Mouse (Mus musculus): Measurements from ENCODE around the gene Gpr132. TPM values are rescaled to one million over a fixed set of nuclear protein-coding genes. Genes with fewer than 3 reads are reported as not detected.

Gpr132 gene
- polyA plus RNA-seq, 1 experiment: 0.02 TPM

- H3K79me2 ChIP-seq (ENCODE audit: control insufficient read depth, insufficient read depth): no peaks in the 10 kb centered on the region
- no peak overlapping the region for H3K4me2 ChIP-seq (ENCODE audit: low read depth)
- TF ChIP-seq TCF12 (IDR thresholded peaks at IDR 0.05; ENCODE audit: insufficient read depth, poor library complexity, severe bottlenecking): no peak
- TF ChIP-seq SRF (IDR thresholded peaks at IDR 0.05; ENCODE audit: control insufficient read depth, insufficient read length, low read depth): no peak
- no peaks in the 10 kb centered on the region for H3K27me3 ChIP-seq (ENCODE audit: control insufficient read depth, insufficient read depth, insufficient read length)
- no peaks in the 10 kb centered on the region for H3K36me3 ChIP-seq (ENCODE audit: control insufficient read depth, insufficient read depth)
- no peak overlapping the region for H3K4me3 ChIP-seq
- H3ac ChIP-seq (ENCODE audit: control insufficient read depth, insufficient read length): no peak overlapping the region
Observed at GRCm38 (mm10) chr12:112894969-112895368, 26.9 kb upstream of the Gpr132 start.

- no peak for TF ChIP-seq POLR2AphosphoS2 (IDR thresholded peaks at IDR 0.05; ENCODE audit: insufficient read length, low read depth)
- TF ChIP-seq TCF12 (IDR thresholded peaks at IDR 0.05; ENCODE audit: insufficient read depth, poor library complexity, severe bottlenecking): no peak
- no peak for TF ChIP-seq MAX (IDR thresholded peaks at IDR 0.05; ENCODE audit: low read depth)
- TF ChIP-seq TCF3 (IDR thresholded peaks at IDR 0.05; ENCODE audit: insufficient read length, low read depth): no peak
- no peak for TF ChIP-seq MYOD1 (IDR thresholded peaks at IDR 0.05; ENCODE audit: control insufficient read depth in 1 of 3, insufficient read length in 2 of 3, low read depth in 2 of 3)
- no peak for TF ChIP-seq E2F4 (IDR thresholded peaks at IDR 0.05; ENCODE audit: insufficient read depth)
- TF ChIP-seq USF1 (IDR thresholded peaks at IDR 0.05; ENCODE audit: low read depth): no peak
- no peak for TF ChIP-seq POLR2A (IDR thresholded peaks at IDR 0.05; ENCODE audit: insufficient read length, low read depth)
- TF ChIP-seq CEBPB (IDR thresholded peaks at IDR 0.05; ENCODE audit: insufficient read depth, poor library complexity, severe bottlenecking): no peak
- TF ChIP-seq SRF (IDR thresholded peaks at IDR 0.05; ENCODE audit: control insufficient read depth, insufficient read length, low read depth): no peak
- no peak for TF ChIP-seq REST (IDR thresholded peaks at IDR 0.05; ENCODE audit: insufficient read depth, insufficient read length)
- no peak for TF ChIP-seq MYOG (IDR thresholded peaks at IDR 0.05; ENCODE audit: control insufficient read depth in 1 of 3, insufficient read depth in 1 of 3, insufficient read length in 2 of 3, low read depth in 2 of 3)
- H3K27me3 ChIP-seq (ENCODE audit: control insufficient read depth, insufficient read depth, insufficient read length): no peaks in the 10 kb centered on the region
- no peaks in the 10 kb centered on the region for H3K79me2 ChIP-seq (ENCODE audit: control insufficient read depth, insufficient read depth)
- no peak overlapping the region for H3K4me2 ChIP-seq (ENCODE audit: low read depth)
- H3K36me3 ChIP-seq (ENCODE audit: control insufficient read depth, insufficient read depth): no peaks in the 10 kb centered on the region
- no peak overlapping the region for H3K4me3 ChIP-seq
- no peak overlapping the region for H3ac ChIP-seq (ENCODE audit: control insufficient read depth, insufficient read length)
Observed at GRCm38 (mm10) chr12:112894303-112894884, 26.4 kb upstream of the Gpr132 start.

GRCm38 (mm10) chr12:112885465-112885864 lies 17.4 kb upstream of the Gpr132 start:
- TF ChIP-seq TCF12 (IDR thresholded peaks at IDR 0.05; ENCODE audit: insufficient read depth, poor library complexity, severe bottlenecking) (no peak), E2F4 (IDR thresholded peaks at IDR 0.05; ENCODE audit: insufficient read depth) (no peak), CEBPB (IDR thresholded peaks at IDR 0.05; ENCODE audit: insufficient read depth, poor library complexity, severe bottlenecking) (no peak), POLR2AphosphoS2 (IDR thresholded peaks at IDR 0.05; ENCODE audit: insufficient read length, low read depth) (no peak), USF1 (IDR thresholded peaks at IDR 0.05; ENCODE audit: low read depth) (no peak), POLR2A (IDR thresholded peaks at IDR 0.05; ENCODE audit: insufficient read length, low read depth) (no peak), MYOD1 (IDR thresholded peaks at IDR 0.05; ENCODE audit: control insufficient read depth in 1 of 3, insufficient read length in 2 of 3, low read depth in 2 of 3) (no peak), MYOG (IDR thresholded peaks at IDR 0.05; ENCODE audit: control insufficient read depth in 1 of 3, insufficient read depth in 1 of 3, insufficient read length in 2 of 3, low read depth in 2 of 3) (no peak), MAX (IDR thresholded peaks at IDR 0.05; ENCODE audit: low read depth) (no peak), TCF3 (IDR thresholded peaks at IDR 0.05; ENCODE audit: insufficient read length, low read depth) (no peak)

GRCm38 (mm10) chr12:112881301-112881815 lies 13.3 kb upstream of the Gpr132 start:
- no peak overlapping the region for H3K4me3 ChIP-seq
- H3K27me3 ChIP-seq (ENCODE audit: control insufficient read depth, insufficient read depth, insufficient read length): no peaks in the 10 kb centered on the region
- H3K79me2 ChIP-seq (ENCODE audit: control insufficient read depth, insufficient read depth): no peaks in the 10 kb centered on the region
- no peaks in the 10 kb centered on the region for H3K36me3 ChIP-seq (ENCODE audit: control insufficient read depth, insufficient read depth)
- H3ac ChIP-seq (ENCODE audit: control insufficient read depth, insufficient read length): no peak overlapping the region
- TF ChIP-seq MAX (IDR thresholded peaks at IDR 0.05; ENCODE audit: low read depth): no peak
- TF ChIP-seq REST (IDR thresholded peaks at IDR 0.05; ENCODE audit: insufficient read depth, insufficient read length): no peak
- TF ChIP-seq MYOD1 (IDR thresholded peaks at IDR 0.05; ENCODE audit: control insufficient read depth in 1 of 3, insufficient read length in 2 of 3, low read depth in 2 of 3): no peak
- no peak overlapping the region for H3K4me2 ChIP-seq (ENCODE audit: low read depth)

More at GRCm38 (mm10) chr12:112885465-112885864, 17.4 kb upstream of the Gpr132 start:
- no peaks in the 10 kb centered on the region for H3K36me3 ChIP-seq (ENCODE audit: control insufficient read depth, insufficient read depth)
- no peaks in the 10 kb centered on the region for H3K27me3 ChIP-seq (ENCODE audit: control insufficient read depth, insufficient read depth, insufficient read length)
- H3ac ChIP-seq (ENCODE audit: control insufficient read depth, insufficient read length): no peak overlapping the region
- H3K4me2 ChIP-seq (ENCODE audit: low read depth): no peak overlapping the region
- no peaks in the 10 kb centered on the region for H3K79me2 ChIP-seq (ENCODE audit: control insufficient read depth, insufficient read depth)
- no peak overlapping the region for H3K4me3 ChIP-seq

- Histone ChIP-seq H3K79me2 (ENCODE audit: control insufficient read depth, insufficient read depth) (no peaks in the 10 kb centered on the region), H3K27me3 (ENCODE audit: control insufficient read depth, insufficient read depth, insufficient read length) (no peaks in the 10 kb centered on the region), H3ac (ENCODE audit: control insufficient read depth, insufficient read length) (no peak overlapping the region), H3K36me3 (ENCODE audit: control insufficient read depth, insufficient read depth) (no peaks in the 10 kb centered on the region), H3K4me2 (ENCODE audit: low read depth) (no peak overlapping the region), H3K4me3 (no peak overlapping the region)
- TF ChIP-seq USF1 (IDR thresholded peaks at IDR 0.05; ENCODE audit: low read depth): no peak
- no peak for TF ChIP-seq E2F4 (IDR thresholded peaks at IDR 0.05; ENCODE audit: insufficient read depth)
- TF ChIP-seq POLR2A (IDR thresholded peaks at IDR 0.05; ENCODE audit: insufficient read length, low read depth): no peak
- no peak for TF ChIP-seq POLR2AphosphoS2 (IDR thresholded peaks at IDR 0.05; ENCODE audit: insufficient read length, low read depth)
- no peak for TF ChIP-seq TCF3 (IDR thresholded peaks at IDR 0.05; ENCODE audit: insufficient read length, low read depth)
- TF ChIP-seq MAX (IDR thresholded peaks at IDR 0.05; ENCODE audit: low read depth): no peak
- no peak for TF ChIP-seq TCF12 (IDR thresholded peaks at IDR 0.05; ENCODE audit: insufficient read depth, poor library complexity, severe bottlenecking)
- no peak for TF ChIP-seq CEBPB (IDR thresholded peaks at IDR 0.05; ENCODE audit: insufficient read depth, poor library complexity, severe bottlenecking)
- no peak for TF ChIP-seq REST (IDR thresholded peaks at IDR 0.05; ENCODE audit: insufficient read depth, insufficient read length)
- no peak for TF ChIP-seq MYOG (IDR thresholded peaks at IDR 0.05; ENCODE audit: control insufficient read depth in 1 of 3, insufficient read depth in 1 of 3, insufficient read length in 2 of 3, low read depth in 2 of 3)
- no peak for TF ChIP-seq SRF (IDR thresholded peaks at IDR 0.05; ENCODE audit: control insufficient read depth, insufficient read length, low read depth)
- no peak for TF ChIP-seq MYOD1 (IDR thresholded peaks at IDR 0.05; ENCODE audit: control insufficient read depth in 1 of 3, insufficient read length in 2 of 3, low read depth in 2 of 3)
Observed at GRCm38 (mm10) chr12:112880661-112881060, 12.6 kb upstream of the Gpr132 start.

All from myocyte (in vitro differentiated cells).